Mouse (Mus musculus): ENCODE data around the gene Tmem30b. TPM values are rescaled to one million over a fixed set of nuclear protein-coding genes. Genes with fewer than 3 reads are reported as not detected.
"Not testable (repeated sequence)": the region's sequence is repeated elsewhere in the genome, so short reads cannot be mapped to it uniquely, and the experiment has no call there.

Gene Tmem30b
- polyA plus RNA-seq, 1 experiment from 2014 or later: 0.22 TPM

GRCm38 (mm10) chr12:73583813-73584609, 37.8 kb upstream of the Tmem30b start:
- peak; percentile 57 for ATAC-seq (replicated peaks)
- Histone ChIP-seq H3K27ac (replicated peaks) (peak overlapping the region; percentile 50; the same call in 1 of the 2 replicates), H3K9me3 (no peaks in the 10 kb centered on the region)

DNA sequence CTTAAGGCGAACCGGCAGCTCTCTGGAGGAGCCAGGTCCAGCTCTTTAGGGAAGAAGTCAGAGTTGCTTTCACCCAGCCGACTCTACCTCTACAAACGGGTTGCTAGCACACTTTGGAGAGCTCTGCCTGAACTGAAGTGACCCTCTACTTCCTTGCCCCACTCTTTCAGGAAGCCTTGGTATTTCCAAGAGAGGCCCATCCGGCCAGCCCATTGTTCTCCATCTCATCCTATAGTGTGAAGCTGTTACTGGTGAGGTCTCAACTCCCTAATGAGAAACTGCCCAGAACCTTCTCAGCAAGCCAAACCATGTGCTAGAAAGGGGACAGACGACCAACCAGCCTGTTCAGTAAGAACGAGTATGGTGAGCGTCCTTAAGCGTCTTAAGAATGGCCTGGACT, 37.1 kb upstream of the Tmem30b start:
- Histone ChIP-seq H3K9ac (replicated peaks) (no peak overlapping the region), H3K4me2 (replicated peaks) (no peak overlapping the region), H3K27ac (replicated peaks) (no peak overlapping the region), H3K9me3 (no peaks in the 10 kb centered on the region), H3K4me1 (peaks cover 19% of the 10 kb centered on the region), H3K36me3 (no peaks in the 10 kb centered on the region), H3K27me3 (peaks cover 22% of the 10 kb centered on the region; the same call in 1 of the 2 replicates), H3K4me3 (no peak overlapping the region)
- ATAC-seq (replicated peaks): no peak
- 79% methylated on average over 9 of the region's 9 CpGs for WGBS

More at GRCm38 (mm10) chr12:73583813-73584609, 37.8 kb upstream of the Tmem30b start:
- peak overlapping the region; percentile 83 for H3K4me2 ChIP-seq (replicated peaks)
- H3K9ac ChIP-seq (replicated peaks): peak overlapping the region; percentile 60
- no peaks in the 10 kb centered on the region for H3K36me3 ChIP-seq
- H3K4me3 ChIP-seq: peak overlapping the region; percentile 62
- 5% methylated on average over 33 of the region's 33 CpGs for whole genome bisulfite sequencing
- H3K27me3 ChIP-seq: peaks cover 22% of the 10 kb centered on the region; the same call in 1 of the 2 replicates
- H3K4me1 ChIP-seq: peaks cover 19% of the 10 kb centered on the region

DNA sequence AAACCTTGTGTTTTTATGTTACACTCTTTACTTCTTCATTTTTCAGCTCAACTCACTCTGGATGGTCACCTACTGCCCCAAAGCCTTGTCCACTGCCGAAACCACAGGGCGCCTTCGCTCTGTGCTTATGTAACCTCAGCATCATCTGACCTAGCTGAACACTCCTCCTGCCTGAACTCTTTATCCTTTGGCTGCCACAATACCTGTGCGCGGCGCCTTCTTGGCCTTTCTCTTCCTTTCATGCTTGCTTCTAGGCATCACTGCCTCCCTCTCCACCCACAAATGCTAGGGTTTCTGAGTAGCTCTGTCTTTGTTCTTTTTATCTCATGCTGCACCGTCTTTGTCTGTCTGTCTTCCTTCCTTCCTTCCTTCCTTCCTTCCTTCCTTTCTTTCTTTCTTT, 34.6 kb upstream of the Tmem30b start:
- Histone ChIP-seq H3K27me3 (peaks cover 12% of the 10 kb centered on the region; the same call in 1 of the 2 replicates), H3K27ac (replicated peaks) (no peak overlapping the region), H3K4me2 (replicated peaks) (no peak overlapping the region), H3K4me3 (no peak overlapping the region), H3K9ac (replicated peaks) (no peak overlapping the region), H3K36me3 (no peaks in the 10 kb centered on the region), H3K4me1 (peaks cover 13% of the 10 kb centered on the region), H3K9me3 (no peaks in the 10 kb centered on the region)
- ATAC-seq (replicated peaks): no peak
- 82% methylated on average over 7 of the region's 7 CpGs for WGBS

DNA sequence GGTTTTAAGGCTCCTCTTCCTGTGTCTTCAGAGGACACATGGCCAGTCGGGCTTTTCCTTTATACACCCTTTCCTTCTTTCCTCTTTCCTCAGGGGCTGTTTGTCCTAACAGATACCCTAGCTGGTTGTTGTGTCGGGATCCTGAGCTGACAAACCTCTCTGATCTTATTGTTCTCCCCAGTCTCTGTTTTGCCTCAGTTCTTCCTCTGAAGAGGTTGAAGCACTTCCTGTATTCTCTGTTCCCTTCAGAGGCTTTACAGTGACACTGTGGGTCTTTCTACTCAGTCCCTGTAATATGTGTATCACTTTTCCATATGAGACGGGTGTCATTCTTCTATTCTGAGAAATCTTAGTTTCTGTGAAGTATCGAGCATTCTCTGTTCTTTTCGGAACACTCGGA, 31.9 kb upstream of the Tmem30b start:
- Histone ChIP-seq H3K27ac (replicated peaks) (no peak overlapping the region), H3K36me3 (no peaks in the 10 kb centered on the region), H3K4me3 (no peak overlapping the region), H3K4me1 (no peaks in the 10 kb centered on the region), H3K27me3 (no peaks in the 10 kb centered on the region), H3K4me2 (replicated peaks) (no peak overlapping the region), H3K9ac (replicated peaks) (no peak overlapping the region), H3K9me3 (no peaks in the 10 kb centered on the region)
- no peak for ATAC-seq (replicated peaks)
- WGBS: 74% methylated on average over 6 of the region's 6 CpGs

- H3K9me3 ChIP-seq: no peaks in the 10 kb centered on the region
- H3K4me3 ChIP-seq: no peak overlapping the region
- no peak overlapping the region for H3K4me2 ChIP-seq (replicated peaks)
- H3K4me1 ChIP-seq: no peaks in the 10 kb centered on the region
- no peaks in the 10 kb centered on the region for H3K27me3 ChIP-seq
- 81% methylated on average over 15 of the region's 15 CpGs for WGBS
- no peak for ATAC-seq (replicated peaks)
- no peak overlapping the region for H3K27ac ChIP-seq (replicated peaks)
- no peak overlapping the region for H3K9ac ChIP-seq (replicated peaks)
- no peaks in the 10 kb centered on the region for H3K36me3 ChIP-seq
These were observed 28.4 kb upstream of the Tmem30b start for GRCm38 (mm10) chr12:73574632-73575031.

DNA sequence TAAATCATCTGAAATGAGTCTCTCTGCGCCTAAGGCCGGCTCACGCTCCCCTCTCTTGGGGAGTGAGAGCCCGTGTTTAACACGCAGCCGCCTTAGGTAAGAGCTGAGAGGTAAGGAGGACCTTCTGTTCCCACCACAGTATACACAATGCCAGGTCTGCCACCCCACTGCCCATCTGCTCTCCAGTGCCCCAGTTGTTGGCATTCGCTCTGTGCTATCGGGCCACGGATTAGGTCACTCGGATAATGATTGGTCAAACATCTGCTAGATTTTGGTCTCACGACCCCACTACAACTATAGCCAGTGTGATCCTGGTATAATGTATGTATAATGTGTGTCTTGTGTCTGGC, 19.4 kb upstream of the Tmem30b start:
- Histone ChIP-seq H3K4me3 (peak overlapping the region; percentile 38), H3K9ac (replicated peaks) (no peak overlapping the region), H3K36me3 (no peaks in the 10 kb centered on the region), H3K9me3 (no peaks in the 10 kb centered on the region), H3K4me2 (replicated peaks) (peak overlapping the region; percentile 53), H3K27me3 (0 out of 2 replicates have a peak, but pooled peaks cover 3% of the 10 kb centered on the region), H3K27ac (replicated peaks) (no peak overlapping the region), H3K4me1 (0 out of 2 replicates have a peak, but pooled peaks cover 8% of the 10 kb centered on the region)
- WGBS: 63% methylated on average over 11 of the region's 11 CpGs
- ATAC-seq (replicated peaks): peak; percentile 51; the same call in 1 of the 2 replicates

DNA sequence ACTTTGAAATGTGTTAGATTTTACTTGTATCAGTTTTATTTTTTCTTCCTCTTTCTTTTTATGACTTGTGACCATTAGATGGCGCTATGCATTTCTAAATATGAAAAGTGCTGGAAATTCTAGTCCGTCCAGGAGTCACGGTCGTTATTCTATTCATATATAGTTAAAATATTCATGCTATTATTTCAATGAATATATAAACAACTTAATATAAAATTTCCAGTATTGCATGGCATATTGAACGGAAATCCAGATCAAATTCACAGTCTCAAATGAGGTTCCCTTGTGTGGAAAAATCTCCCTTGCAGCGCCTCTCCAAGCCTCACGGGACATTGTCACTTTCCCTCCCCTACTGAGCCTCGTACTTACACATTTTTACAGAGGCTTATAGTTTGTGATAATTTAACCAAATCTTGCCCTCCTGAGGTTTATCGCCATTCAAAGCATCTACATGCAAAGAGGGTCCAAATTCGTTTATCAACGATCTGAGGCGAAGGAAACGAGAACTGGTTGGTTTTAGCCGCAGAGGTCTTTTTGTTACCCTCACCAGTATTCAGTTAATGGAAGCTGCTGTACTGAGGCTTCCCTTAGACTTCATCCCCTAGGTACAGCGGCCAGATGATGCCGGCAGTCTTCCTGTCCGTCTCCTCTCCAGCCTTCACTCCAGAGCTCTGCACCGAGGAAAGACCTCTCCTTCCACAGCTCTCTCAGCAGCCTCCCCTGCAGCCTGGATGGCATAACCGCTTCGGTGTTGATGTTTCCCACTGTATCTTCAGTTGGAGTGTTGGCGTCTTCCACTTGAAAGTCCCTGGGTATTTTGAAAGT, 18.8 kb upstream of the Tmem30b start:
- Histone ChIP-seq H3K27me3 (0 out of 2 replicates have a peak, but pooled peaks cover 3% of the 10 kb centered on the region), H3K9ac (replicated peaks) (peak overlapping the region; percentile 39), H3K9me3 (no peaks in the 10 kb centered on the region), H3K4me3 (peak overlapping the region; percentile 38), H3K4me1 (0 out of 2 replicates have a peak, but pooled peaks cover 8% of the 10 kb centered on the region), H3K4me2 (replicated peaks) (peak overlapping the region; percentile 53), H3K27ac (replicated peaks) (no peak overlapping the region), H3K36me3 (no peaks in the 10 kb centered on the region)
- ATAC-seq (replicated peaks): peak; percentile 57; the same call in 1 of the 2 replicates
- 16% methylated on average over 21 of the region's 21 CpGs for WGBS

GRCm38 (mm10) chr12:73564176-73564575, 18.0 kb upstream of the Tmem30b start:
- ATAC-seq (replicated peaks): no peak
- no peak overlapping the region for H3K9ac ChIP-seq (replicated peaks)

DNA sequence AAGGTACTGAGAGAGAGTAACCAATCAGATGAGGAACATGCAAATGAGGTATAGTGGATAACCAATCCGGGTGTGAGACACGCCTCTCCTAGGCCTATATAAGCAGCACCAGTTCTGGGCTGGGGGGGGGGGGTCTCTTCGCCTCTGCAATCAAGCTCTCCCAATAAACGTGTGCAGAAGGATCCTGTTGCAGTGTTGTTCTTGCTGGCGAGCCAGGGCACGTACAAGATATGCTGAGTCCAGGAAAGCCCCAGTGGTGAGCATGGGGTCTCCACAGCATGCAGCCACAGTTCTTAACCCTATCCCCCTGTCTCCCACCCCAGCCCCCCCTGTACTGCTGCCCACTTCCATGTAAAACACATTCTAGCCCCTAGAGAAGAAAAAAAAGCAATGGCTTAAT, 16.9 kb upstream of the Tmem30b start:
- not testable (repeated sequence) for H3K27ac ChIP-seq (replicated peaks); H3K9ac ChIP-seq (replicated peaks); H3K9me3 ChIP-seq; H3K4me1 ChIP-seq; H3K4me2 ChIP-seq (replicated peaks); H3K4me3 ChIP-seq; H3K27me3 ChIP-seq; H3K36me3 ChIP-seq; ATAC-seq (replicated peaks)
- WGBS: 86% methylated on average over 6 of the region's 6 CpGs

More at GRCm38 (mm10) chr12:73564176-73564575, 18.0 kb upstream of the Tmem30b start:
- Histone ChIP-seq H3K4me2 (replicated peaks) (no peak overlapping the region), H3K27me3 (0 out of 2 replicates have a peak, but pooled peaks cover 3% of the 10 kb centered on the region), H3K36me3 (no peaks in the 10 kb centered on the region), H3K9me3 (no peaks in the 10 kb centered on the region), H3K27ac (replicated peaks) (no peak overlapping the region), H3K4me1 (0 out of 2 replicates have a peak, but pooled peaks cover 8% of the 10 kb centered on the region), H3K4me3 (no peak overlapping the region)
- WGBS: 14% methylated on average over 10 of the region's 10 CpGs

DNA sequence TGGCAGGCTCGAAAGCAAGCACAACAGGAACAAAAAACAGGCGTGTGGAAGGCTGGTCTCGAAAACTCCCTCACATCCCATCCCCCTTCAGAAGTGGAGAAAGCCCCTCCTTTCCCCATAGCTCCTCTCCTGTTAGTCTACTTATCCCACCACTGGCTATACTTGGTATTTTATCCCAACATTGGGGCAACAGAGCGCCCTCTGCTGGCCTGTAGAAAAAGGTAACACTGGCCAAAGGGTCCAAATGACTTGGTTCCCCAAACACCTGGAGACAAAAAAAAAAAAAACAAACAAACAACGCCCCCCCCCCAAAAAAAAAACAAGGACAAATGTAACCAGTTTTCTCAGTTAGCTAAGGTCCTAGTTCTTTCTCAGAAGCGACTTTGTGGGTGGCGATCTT, 13.9 kb upstream of the Tmem30b start:
- Histone ChIP-seq H3K4me3 (no peak overlapping the region), H3K36me3 (no peaks in the 10 kb centered on the region), H3K4me1 (0 out of 2 replicates have a peak, but pooled peaks cover 3% of the 10 kb centered on the region), H3K9me3 (no peaks in the 10 kb centered on the region), H3K27ac (replicated peaks) (no peak overlapping the region), H3K4me2 (replicated peaks) (no peak overlapping the region), H3K9ac (replicated peaks) (no peak overlapping the region), H3K27me3 (no peaks in the 10 kb centered on the region)
- no peak for ATAC-seq (replicated peaks)
- WGBS: 51% methylated on average over 7 of the region's 7 CpGs

DNA sequence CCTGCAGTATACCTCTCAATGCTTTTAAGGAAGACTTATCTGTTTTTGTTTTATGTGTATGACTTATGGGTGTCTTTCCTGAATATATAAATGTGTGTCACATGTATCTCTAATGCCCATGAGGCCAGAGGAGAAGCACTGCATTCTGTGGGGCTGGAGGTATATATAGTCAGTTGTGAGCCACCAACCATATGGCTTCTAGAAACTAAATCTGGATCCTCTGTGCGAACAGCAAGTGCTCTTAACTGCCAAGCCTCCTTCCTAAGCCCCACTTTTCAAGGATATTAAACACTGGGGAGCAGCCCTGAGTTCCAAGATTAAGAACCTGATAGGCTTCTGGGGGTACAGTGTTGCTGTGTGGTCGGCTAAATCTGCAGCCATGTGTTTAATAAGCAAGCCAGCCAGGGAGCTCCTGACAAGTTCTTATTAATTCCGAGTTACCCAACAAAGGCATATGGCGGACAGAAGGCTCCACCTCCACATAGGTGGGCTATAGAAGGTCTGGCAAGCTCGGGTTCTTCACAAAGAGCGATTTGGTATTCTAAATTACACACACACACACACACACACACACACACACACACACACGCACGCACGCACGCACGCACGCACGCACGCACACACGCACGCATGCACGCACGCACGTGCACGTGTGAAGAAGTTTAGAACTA, 12.5 kb upstream of the Tmem30b start:
- Histone ChIP-seq H3K36me3 (no peaks in the 10 kb centered on the region), H3K4me2 (replicated peaks) (no peak overlapping the region), H3K9me3 (no peaks in the 10 kb centered on the region), H3K4me1 (no peaks in the 10 kb centered on the region), H3K4me3 (no peak overlapping the region), H3K27ac (replicated peaks) (no peak overlapping the region), H3K27me3 (no peaks in the 10 kb centered on the region), H3K9ac (replicated peaks) (no peak overlapping the region)
- no peak for ATAC-seq (replicated peaks)
- 84% methylated on average over 20 of the region's 20 CpGs for WGBS
